Mouse (Mus musculus) MEL (cell line): ENCODE results near the gene A930002H24Rik.

ENCODE experiments used
- E2F4 ChIP-seq: IDR thresholded peaks from 2 replicates; pipeline ENCODE4 v1.6.1; 2011; ENCODE audit warnings: low read depth, low read length, improper control_type of control experiment, borderline replicate concordance
- GABPA ChIP-seq: IDR thresholded peaks from 2 replicates; pipeline ENCODE4 v1.6.1; 2012; ENCODE audit warnings: low read depth, mild to moderate bottlenecking, inconsistent platforms, low read length, improper control_type of control experiment, moderate library complexity
- MAX ChIP-seq: IDR thresholded peaks from 2 replicates; pipeline ENCODE4 v1.6.1; 2011; ENCODE audit warnings: low read length, improper control_type of control experiment

GRCm38 (mm10) chr17:63849151-63849550 lies 14.4 kb downstream of the A930002H24Rik start:
- TF ChIP-seq GABPA: no peak
- no peak for TF ChIP-seq E2F4
- no peak; the same call in 1 of the 2 replicates for TF ChIP-seq MAX
